Mouse (Mus musculus) lung, postnatal 0 days (tissue): Measurements from ENCODE around the gene Syne3. TPM values are rescaled to one million over a fixed set of nuclear protein-coding genes. Genes with fewer than 3 reads are reported as not detected.

Source experiments
- ATAC-seq: fragments of 200-750 bp; cut with Nextera tagmentation; 2 replicates; pipeline ENCODE4 v1.8.0; 2017; ENCODE audit warnings: moderate library complexity
- DNase-seq: peaks from one replicate; pipeline ENCODE4 v3.0.0-alpha.2; 2016; ENCODE audit warnings: low spot score
- H3K27ac ChIP-seq: fragments of 300-500 bp; sonication (generic); 2 replicates; pipeline ENCODE4 v1.5.1; 2014; ENCODE audit warnings: antibody characterized with exemption, mild to moderate bottlenecking, low read length, mixed read lengths
- H3K27me3 ChIP-seq: fragments of 300-500 bp; sonication (generic); replicated peaks from 2 replicates; pipeline ENCODE4 v1.6.1; 2014; ENCODE audit warnings: low read length, mixed read lengths; ENCODE audit not compliant: insufficient read depth
- H3K36me3 ChIP-seq: fragments of 300-500 bp; sonication (generic); 2 replicates; pipeline ENCODE4 v1.6.1; 2014; ENCODE audit warnings: low read length, mixed read lengths; ENCODE audit not compliant: insufficient read depth
- H3K4me1 ChIP-seq: fragments of 300-500 bp; sonication (generic); 2 replicates; pipeline ENCODE4 v1.6.1; 2014; ENCODE audit warnings: antibody characterized with exemption, low read depth, low read length, mixed read lengths; ENCODE audit not compliant: insufficient read depth
- H3K4me2 ChIP-seq: fragments of 300-500 bp; sonication (generic); replicated peaks from 2 replicates; pipeline ENCODE4 v1.6.1; 2014; ENCODE audit warnings: low read depth, mild to moderate bottlenecking, low read length, moderate library complexity, mixed read lengths
- H3K4me3 ChIP-seq: fragments of 300-500 bp; sonication (generic); 2 replicates; pipeline ENCODE4 v1.5.1; 2014; ENCODE audit warnings: low read depth, low read length
- H3K9ac ChIP-seq: fragments of 300-500 bp; sonication (generic); replicated peaks from 2 replicates; pipeline ENCODE4 v1.6.1; 2014; ENCODE audit warnings: low read depth, mild to moderate bottlenecking
- H3K9me3 ChIP-seq: fragments of 300-500 bp; sonication (generic); 2 replicates; pipeline ENCODE4 v1.6.1; 2016; ENCODE audit warnings: low read length, mixed read lengths
- CTCF ChIP-seq: IDR thresholded peaks from 2 replicates; pipeline ENCODE4 v1.5.1; 2016; ENCODE audit warnings: antibody characterized with exemption, mild to moderate bottlenecking
- EP300 ChIP-seq: IDR thresholded peaks from 2 replicates; pipeline ENCODE4 v1.6.1; 2016; ENCODE audit warnings: antibody characterized with exemption, mild to moderate bottlenecking, control low read depth
- WGBS: fragments of 180-500 bp; shearing (Covaris S2); extraction: QIAGEN DNeasy Blood & Tissue Kit; methylation state at CpG from one replicate; pipeline ENCODE4 v1.1.7; 2014; 5-methylcytosine and 5-hydroxymethylcytosine counted together
- polyA plus RNA-seq: library from polyadenylated mRNA; unstranded; fragments of >200 nt; fragmentation: Nextera tagmentation; extraction: Ambion mirVana; gene quantifications from 2 replicates; pipeline ENCODE4 v1.2.1, GENCODE M21; 2015

Syne3 gene
- polyA plus RNA-seq, 1 experiment from 2014 or later, result 1.2 TPM

- H3K27ac ChIP-seq, result no peak overlapping the region
- peak overlapping the region; percentile 92 for H3K4me2 ChIP-seq
- 17% methylated on average over 9 of the region's 9 CpGs for WGBS
- no peak overlapping the region for H3K9ac ChIP-seq
- no peak for DNase-seq
- TF ChIP-seq CTCF (no peak), EP300 (no peak)
- H3K36me3 ChIP-seq, result no peaks in the 10 kb centered on the region
- peaks cover 8% of the 10 kb centered on the region for H3K4me1 ChIP-seq
- peak overlapping the region; percentile 70 for H3K4me3 ChIP-seq
- no peaks in the 10 kb centered on the region for H3K9me3 ChIP-seq
- H3K27me3 ChIP-seq, result no peaks in the 10 kb centered on the region
- no peak for ATAC-seq
Measured at GRCm38 (mm10) chr12:105010213-105010790, 693 bp upstream of the Syne3 start.

GRCm38 (mm10) chr12:105008752-105009178 is 844 bp downstream of the Syne3 start:
- Histone ChIP-seq H3K9me3 (no peaks in the 10 kb centered on the region), H3K4me1 (peaks cover 8% of the 10 kb centered on the region), H3K4me2 (peak overlapping the region; percentile 92), H3K36me3 (no peaks in the 10 kb centered on the region), H3K27me3 (no peaks in the 10 kb centered on the region), H3K4me3 (peak overlapping the region; percentile 70), H3K9ac (no peak overlapping the region), H3K27ac (no peak overlapping the region)
- TF ChIP-seq CTCF (no peak), EP300 (no peak)
- DNase-seq, result peak; percentile 89
- peak; percentile 64 for ATAC-seq
- WGBS, result under 1% methylated on average over 13 of the region's 13 CpGs

GRCm38 (mm10) chr12:105008150-105008549 is 1.5 kb downstream of the Syne3 start:
- WGBS, result 48% methylated on average over 2 of the region's 2 CpGs
- H3K27ac ChIP-seq, result no peak overlapping the region
- ATAC-seq (no peak), DNase-seq (no peak)
- H3K9ac ChIP-seq, result no peak overlapping the region
- 0 out of 2 replicates have a peak overlapping the region, but pooled peaks have one; percentile 92 for H3K4me2 ChIP-seq
- H3K27me3 ChIP-seq, result no peaks in the 10 kb centered on the region
- H3K36me3 ChIP-seq, result no peaks in the 10 kb centered on the region
- peaks cover 8% of the 10 kb centered on the region for H3K4me1 ChIP-seq
- H3K4me3 ChIP-seq, result no peak overlapping the region
- no peaks in the 10 kb centered on the region for H3K9me3 ChIP-seq
- no peak for TF ChIP-seq CTCF
- no peak for TF ChIP-seq EP300

- WGBS, result 59% methylated on average over 2 of the region's 2 CpGs
- H3K27ac ChIP-seq, result no peak overlapping the region
- peaks cover 8% of the 10 kb centered on the region for H3K4me1 ChIP-seq
- ATAC-seq (no peak), DNase-seq (no peak)
- no peak overlapping the region for H3K9ac ChIP-seq
- no peak overlapping the region for H3K4me2 ChIP-seq
- H3K27me3 ChIP-seq, result no peaks in the 10 kb centered on the region
- no peaks in the 10 kb centered on the region for H3K36me3 ChIP-seq
- no peak overlapping the region for H3K4me3 ChIP-seq
- TF ChIP-seq CTCF (no peak), EP300 (no peak)
- no peaks in the 10 kb centered on the region for H3K9me3 ChIP-seq
Measured at GRCm38 (mm10) chr12:105005715-105005972, 4.0 kb downstream of the Syne3 start.

- DNase-seq (no peak), ATAC-seq (no peak)
- Histone ChIP-seq H3K4me1 (peaks cover 8% of the 10 kb centered on the region), H3K9me3 (no peaks in the 10 kb centered on the region), H3K9ac (no peak overlapping the region), H3K27ac (no peak overlapping the region), H3K4me2 (no peak overlapping the region), H3K27me3 (no peaks in the 10 kb centered on the region), H3K4me3 (no peak overlapping the region), H3K36me3 (no peaks in the 10 kb centered on the region)
- TF ChIP-seq CTCF (no peak), EP300 (no peak)
- whole genome bisulfite sequencing, result 63% methylated on average over 22 of the region's 22 CpGs
Measured at GRCm38 (mm10) chr12:105004956-105005714, 4.5 kb downstream of the Syne3 start.

GRCm38 (mm10) chr12:105003715-105004114 is 5.9 kb downstream of the Syne3 start:
- no peak overlapping the region for H3K4me3 ChIP-seq
- no peaks in the 10 kb centered on the region; the same call in 1 of the 2 replicates for H3K4me1 ChIP-seq
- no peaks in the 10 kb centered on the region for H3K9me3 ChIP-seq
- ATAC-seq, result no peak
- H3K27me3 ChIP-seq, result no peaks in the 10 kb centered on the region
- no peak for DNase-seq
- TF ChIP-seq CTCF, result no peak
- no peak for TF ChIP-seq EP300
- WGBS, result 59% methylated on average over 3 of the region's 3 CpGs
- H3K27ac ChIP-seq, result no peak overlapping the region
- H3K9ac ChIP-seq, result no peak overlapping the region
- H3K36me3 ChIP-seq, result no peaks in the 10 kb centered on the region
- H3K4me2 ChIP-seq, result no peak overlapping the region
